Mouse (Mus musculus): ENCODE measurements around the gene Arid5b. TPM values are rescaled to one million over a fixed set of nuclear protein-coding genes. Genes with fewer than 3 reads are reported as not detected.

Arid5b gene
- polyA plus RNA-seq, 1 experiment from 2014 or later = 20.3 TPM

DNA sequence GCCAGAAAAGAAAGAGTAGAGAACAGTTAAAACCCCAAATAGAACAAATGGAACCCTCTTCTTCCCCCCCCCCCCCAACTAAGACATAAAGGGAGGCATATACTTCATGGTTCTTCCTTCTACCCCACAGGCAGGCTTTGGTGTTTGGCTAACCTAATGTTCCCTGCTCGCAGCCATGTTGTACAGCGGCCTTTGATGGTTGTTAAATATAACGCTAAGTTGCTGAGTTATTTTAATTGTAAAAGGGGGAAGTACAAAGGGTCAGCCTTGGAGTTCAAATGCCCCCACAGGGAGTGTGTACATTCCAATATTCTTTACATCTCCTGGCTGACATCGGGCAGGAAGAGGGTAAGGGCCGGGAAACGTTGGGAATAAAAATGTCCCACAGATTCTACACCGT lies 148.9 kb downstream of the Arid5b start:
- Histone ChIP-seq H3K79me2 (ENCODE audit: inconsistent target) (peaks cover 32% of the 10 kb centered on the region; the same call in 1 of the 2 replicates), H3K27ac (no peak overlapping the region), H3K4me3 (ENCODE audit: inconsistent target) (no peak overlapping the region), H3K36me3 (ENCODE audit: inconsistent target) (peaks cover 33% of the 10 kb centered on the region)
- 79% methylated on average over 7 of the region's 7 CpGs for WGBS (ENCODE audit: missing documents)

GRCm38 (mm10) chr10:68129009-68129408 lies 149.5 kb downstream of the Arid5b start:
- Histone ChIP-seq H3K27ac (no peak overlapping the region), H3K36me3 (ENCODE audit: inconsistent target) (peaks cover 26% of the 10 kb centered on the region), H3K4me3 (ENCODE audit: inconsistent target) (no peak overlapping the region), H3K79me2 (ENCODE audit: inconsistent target) (peaks cover 32% of the 10 kb centered on the region; the same call in 1 of the 2 replicates)
- 100% methylated on average over 3 of the region's 3 CpGs for WGBS (ENCODE audit: missing documents)

- peaks cover 26% of the 10 kb centered on the region for H3K36me3 ChIP-seq (ENCODE audit: inconsistent target)
- H3K79me2 ChIP-seq (ENCODE audit: inconsistent target) = peaks cover 32% of the 10 kb centered on the region; the same call in 1 of the 2 replicates
- 93% methylated on average over 10 of the region's 10 CpGs for WGBS (ENCODE audit: missing documents)
- H3K4me3 ChIP-seq (ENCODE audit: inconsistent target) = no peak overlapping the region
- H3K27ac ChIP-seq = no peak overlapping the region
Observed at GRCm38 (mm10) chr10:68128441-68128848, 150.1 kb downstream of the Arid5b start.

DNA sequence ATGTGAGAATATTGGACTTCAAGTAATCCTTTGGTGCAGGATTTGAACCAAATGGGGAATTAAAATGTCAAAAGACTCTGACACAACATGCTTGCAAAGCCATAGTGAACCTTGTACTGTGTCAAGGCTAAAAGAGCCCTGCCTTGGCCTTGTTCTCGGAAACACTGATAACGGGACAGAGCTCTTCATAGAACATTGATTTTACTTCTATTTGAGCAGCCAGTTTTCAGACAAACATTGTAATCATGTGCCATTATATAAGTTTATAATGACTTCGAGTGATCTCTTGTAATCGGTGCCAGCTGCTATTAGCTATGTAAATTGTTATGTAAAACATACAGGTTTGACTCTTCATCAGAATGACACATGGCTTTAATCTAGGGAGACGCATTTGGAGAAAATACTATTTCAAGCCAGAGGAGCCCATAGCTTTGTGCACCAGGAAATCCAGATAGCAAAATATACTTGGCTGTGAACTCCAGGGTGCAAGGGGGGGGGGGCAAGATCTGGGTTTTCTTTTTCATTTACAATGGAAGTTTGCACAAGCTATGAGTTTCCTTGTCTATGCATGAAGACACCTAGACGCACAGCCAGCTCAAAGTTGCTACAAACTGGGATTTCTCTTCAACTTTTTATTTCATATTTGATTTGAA lies 150.8 kb downstream of the Arid5b start:
- Histone ChIP-seq H3K36me3 (ENCODE audit: inconsistent target) (peaks cover 21% of the 10 kb centered on the region), H3K79me2 (ENCODE audit: inconsistent target) (peaks cover 30% of the 10 kb centered on the region; the same call in 1 of the 2 replicates), H3K27ac (no peak overlapping the region), H3K4me3 (ENCODE audit: inconsistent target) (no peak overlapping the region)
- WGBS (ENCODE audit: missing documents) = 96% methylated on average over 6 of the region's 6 CpGs

- H3K4me3 ChIP-seq (ENCODE audit: inconsistent target) = no peak overlapping the region
- H3K36me3 ChIP-seq (ENCODE audit: inconsistent target) = peaks cover 19% of the 10 kb centered on the region
- peaks cover 24% of the 10 kb centered on the region; the same call in 1 of the 2 replicates for H3K79me2 ChIP-seq (ENCODE audit: inconsistent target)
- WGBS (ENCODE audit: missing documents) = 45% methylated on average over 2 of the region's 2 CpGs
- H3K27ac ChIP-seq = no peak overlapping the region
Observed at GRCm38 (mm10) chr10:68127104-68127503, 151.4 kb downstream of the Arid5b start.

DNA sequence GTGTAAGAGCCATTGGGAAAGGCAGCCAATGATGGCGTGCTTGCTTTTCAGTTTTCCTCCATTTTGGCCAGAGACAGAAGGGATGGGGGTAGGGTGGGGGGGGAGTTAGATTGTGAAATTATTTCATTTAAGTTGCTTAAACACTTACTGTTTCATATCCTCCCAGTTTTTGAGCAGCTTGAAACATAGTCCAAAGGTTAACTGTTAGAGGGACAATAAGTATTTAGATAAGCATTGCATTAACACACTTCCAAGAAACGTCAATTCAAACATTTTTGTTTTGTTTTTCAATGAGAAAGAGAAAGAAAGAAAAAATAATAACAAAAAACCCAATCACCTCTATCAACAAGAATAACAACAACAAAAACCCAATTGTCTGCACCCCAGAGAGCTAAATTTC lies 152.0 kb downstream of the Arid5b start:
- Histone ChIP-seq H3K36me3 (ENCODE audit: inconsistent target) (peaks cover 23% of the 10 kb centered on the region), H3K4me3 (ENCODE audit: inconsistent target) (no peak overlapping the region), H3K79me2 (ENCODE audit: inconsistent target) (peaks cover 18% of the 10 kb centered on the region; the same call in 1 of the 2 replicates), H3K27ac (no peak overlapping the region)
- 51% methylated on average over 2 of the region's 2 CpGs for WGBS (ENCODE audit: missing documents)

DNA sequence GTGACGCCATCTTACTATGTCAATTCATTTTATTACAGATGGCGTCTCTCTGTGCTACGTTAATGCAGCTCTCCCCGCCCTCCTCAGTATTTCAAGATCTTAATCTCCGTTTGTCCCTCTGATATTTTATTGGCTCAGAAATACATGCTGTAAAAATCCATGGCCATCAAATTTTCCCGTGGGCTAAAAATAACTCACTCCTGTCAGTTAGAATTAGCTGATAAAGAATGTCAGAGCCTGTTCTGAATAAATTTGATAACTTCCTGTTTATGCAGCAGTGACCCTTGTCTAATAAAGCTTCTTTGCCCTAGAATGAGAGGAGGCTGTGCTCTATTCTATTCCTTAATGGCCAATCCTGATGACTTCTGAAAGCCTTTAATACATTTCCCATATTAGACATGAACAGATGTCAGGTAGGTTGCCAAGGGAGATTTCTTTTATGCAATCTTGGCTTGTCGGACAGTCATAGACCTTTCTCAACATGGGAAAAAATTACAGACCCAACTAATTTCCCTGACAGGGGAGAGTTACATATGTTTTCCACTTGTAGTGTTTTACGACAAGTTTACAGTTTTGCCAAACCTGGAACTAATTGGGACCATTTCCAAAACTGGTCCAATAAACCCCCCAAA lies 152.5 kb downstream of the Arid5b start:
- peak overlapping the region; percentile 39 for H3K27ac ChIP-seq

GRCm38 (mm10) chr10:68124985-68125384 lies 153.6 kb downstream of the Arid5b start:
- H3K36me3 ChIP-seq (ENCODE audit: inconsistent target) = peaks cover 30% of the 10 kb centered on the region
- H3K79me2 ChIP-seq (ENCODE audit: inconsistent target) = peaks cover 6% of the 10 kb centered on the region; the same call in 1 of the 2 replicates
- no peak overlapping the region for H3K4me3 ChIP-seq (ENCODE audit: inconsistent target)
- H3K27ac ChIP-seq = peak overlapping the region; percentile 39
- WGBS (ENCODE audit: missing documents) = 0% methylated on average over 2 of the region's 2 CpGs

More for the DNA sequence above, 152.5 kb downstream of the Arid5b start:
- Histone ChIP-seq H3K79me2 (ENCODE audit: inconsistent target) (peaks cover 13% of the 10 kb centered on the region; the same call in 1 of the 2 replicates), H3K4me3 (ENCODE audit: inconsistent target) (no peak overlapping the region), H3K36me3 (ENCODE audit: inconsistent target) (peaks cover 23% of the 10 kb centered on the region)
- 71% methylated on average over 8 of the region's 8 CpGs for WGBS (ENCODE audit: missing documents)

DNA sequence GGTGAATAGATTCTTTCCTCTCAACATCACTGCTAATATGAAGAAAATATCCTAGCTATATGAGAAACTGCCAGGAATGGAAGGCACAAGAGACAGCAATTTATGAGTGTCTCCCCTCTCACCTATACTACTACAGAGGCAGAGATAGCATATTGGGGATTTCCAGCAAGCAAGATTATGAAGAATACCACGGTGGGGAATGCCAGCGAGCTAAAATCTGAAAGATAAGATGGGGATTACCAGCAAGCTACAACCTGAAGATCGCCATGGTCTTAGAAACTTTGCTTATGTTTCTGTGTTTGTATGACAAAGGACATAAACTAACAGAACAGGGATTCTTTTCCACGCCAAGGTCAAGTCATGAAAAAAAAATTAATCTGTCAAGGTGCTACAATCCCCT lies 155.1 kb downstream of the Arid5b start:
- no peak overlapping the region for H3K4me3 ChIP-seq (ENCODE audit: inconsistent target)
- 95% methylated on average over 4 of the region's 4 CpGs for WGBS (ENCODE audit: missing documents)
- peaks cover 45% of the 10 kb centered on the region for H3K36me3 ChIP-seq (ENCODE audit: inconsistent target)
- H3K79me2 ChIP-seq (ENCODE audit: inconsistent target) = no peaks in the 10 kb centered on the region; the same call in 1 of the 2 replicates
- H3K27ac ChIP-seq = no peak overlapping the region

- WGBS (ENCODE audit: missing documents) = 92% methylated on average over 4 of the region's 4 CpGs
- H3K36me3 ChIP-seq (ENCODE audit: inconsistent target) = peaks cover 49% of the 10 kb centered on the region
Observed at GRCm38 (mm10) chr10:68121960-68122359, 156.6 kb downstream of the Arid5b start.

GRCm38 (mm10) chr10:68121251-68121650 lies 157.3 kb downstream of the Arid5b start:
- Histone ChIP-seq H3K36me3 (ENCODE audit: inconsistent target) (peaks cover 55% of the 10 kb centered on the region), H3K79me2 (ENCODE audit: inconsistent target) (no peaks in the 10 kb centered on the region), H3K27ac (no peak overlapping the region), H3K4me3 (ENCODE audit: inconsistent target) (no peak overlapping the region)
- 97% methylated on average over 2 of the region's 2 CpGs for WGBS (ENCODE audit: missing documents)

More at GRCm38 (mm10) chr10:68121960-68122359, 156.6 kb downstream of the Arid5b start:
- Histone ChIP-seq H3K27ac (no peak overlapping the region), H3K4me3 (ENCODE audit: inconsistent target) (no peak overlapping the region), H3K79me2 (ENCODE audit: inconsistent target) (no peaks in the 10 kb centered on the region)

GRCm38 (mm10) chr10:68120011-68120410 lies 158.5 kb downstream of the Arid5b start:
- H3K36me3 ChIP-seq (ENCODE audit: inconsistent target) = peaks cover 65% of the 10 kb centered on the region
- 90% methylated on average over 4 of the region's 4 CpGs for WGBS (ENCODE audit: missing documents)
- no peak overlapping the region for H3K27ac ChIP-seq
- H3K79me2 ChIP-seq (ENCODE audit: inconsistent target) = no peaks in the 10 kb centered on the region
- H3K4me3 ChIP-seq (ENCODE audit: inconsistent target) = no peak overlapping the region

GRCm38 (mm10) chr10:68119285-68119684 lies 159.3 kb downstream of the Arid5b start:
- no peaks in the 10 kb centered on the region for H3K79me2 ChIP-seq (ENCODE audit: inconsistent target)
- WGBS (ENCODE audit: missing documents) = 60% methylated on average over 6 of the region's 6 CpGs

DNA sequence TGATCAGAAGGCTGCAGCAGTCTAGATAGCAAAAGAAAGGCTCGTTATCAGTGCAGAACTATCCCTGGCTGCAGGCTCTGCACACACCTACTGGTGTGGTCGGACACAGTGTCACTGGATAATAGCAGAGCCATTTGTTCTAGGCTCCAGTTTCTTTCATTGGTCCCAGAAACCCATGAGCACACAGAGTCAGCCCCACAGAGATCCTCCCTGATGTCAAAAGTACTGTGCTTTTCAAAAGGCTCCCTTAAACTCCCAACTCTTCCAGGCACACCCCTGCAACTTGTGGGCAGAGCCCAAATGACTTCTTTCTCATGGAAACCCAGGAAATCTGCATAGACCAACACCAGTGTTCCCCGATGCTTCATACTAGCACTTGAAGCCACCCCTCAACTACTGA lies 163.6 kb downstream of the Arid5b start:
- H3K36me3 ChIP-seq (ENCODE audit: inconsistent target) = peaks cover 44% of the 10 kb centered on the region
- no peak overlapping the region for H3K4me3 ChIP-seq (ENCODE audit: inconsistent target)
- 100% methylated on average over 3 of the region's 3 CpGs for whole genome bisulfite sequencing (ENCODE audit: missing documents)
- no peaks in the 10 kb centered on the region for H3K79me2 ChIP-seq (ENCODE audit: inconsistent target)
- no peak overlapping the region for H3K27ac ChIP-seq

More at GRCm38 (mm10) chr10:68119285-68119684, 159.3 kb downstream of the Arid5b start:
- Histone ChIP-seq H3K27ac (no peak overlapping the region), H3K36me3 (ENCODE audit: inconsistent target) (peaks cover 72% of the 10 kb centered on the region), H3K4me3 (ENCODE audit: inconsistent target) (no peak overlapping the region)

- peaks cover 37% of the 10 kb centered on the region for H3K36me3 ChIP-seq (ENCODE audit: inconsistent target)
- WGBS (ENCODE audit: missing documents) = 100% methylated on average over 3 of the region's 5 CpGs
- no peaks in the 10 kb centered on the region for H3K79me2 ChIP-seq (ENCODE audit: inconsistent target)
- H3K4me3 ChIP-seq (ENCODE audit: inconsistent target) = no peak overlapping the region
- H3K27ac ChIP-seq = no peak overlapping the region
Observed at GRCm38 (mm10) chr10:68113645-68114044, 164.9 kb downstream of the Arid5b start.

Data from macrophage (primary cell).